Mouse (Mus musculus): Measurements from ENCODE around the gene Tcerg1l.

- TF ChIP-seq CTCF (IDR thresholded peaks at IDR 0.05; ENCODE audit: insufficient read depth, low read depth, low read length) (no peak), POLR2A (IDR thresholded peaks at IDR 0.05; ENCODE audit: insufficient read depth, low read depth, low read length) (no peak)
Measured at GRCm38 (mm10) chr7:138429916-138430315, 32.4 kb upstream of the Tcerg1l start.

Data from olfactory bulb, adult 2 months (tissue).